21 mouse cellular contexts compared by ENCODE assay signal in the genomic region with DNA sequence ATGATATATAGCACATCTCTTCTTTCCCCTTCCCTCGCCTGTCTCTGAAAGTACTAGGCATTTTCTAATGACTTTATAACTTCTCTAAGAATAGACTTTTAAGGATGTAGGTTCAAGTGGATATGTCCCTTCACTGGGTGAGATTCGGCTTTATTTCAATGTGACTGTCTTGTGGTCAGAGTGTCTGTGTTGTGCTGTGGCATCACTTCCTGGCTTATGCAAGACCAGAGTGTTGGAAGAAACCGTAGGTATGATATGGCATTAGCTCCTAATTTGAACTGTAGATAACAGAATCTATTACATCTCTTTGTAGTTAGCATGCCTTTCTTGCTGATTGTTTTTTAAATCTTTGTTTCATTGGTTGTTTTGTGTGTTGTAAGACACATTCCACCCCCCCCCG.
DNase-seq lines count a peak whose midpoint lies in the region; ATAC-seq and TF ChIP-seq lines count a peak whose summit lies in the region.
"Had no signal": no experiment of that assay in that cellular context is flagged by ENCODE, and none has a peak within 500 bp of the region (broad histone marks: within the 10 kb centered on the region; RNA-seq: fewer than 3 reads in every experiment).

No protein-coding gene starts in this region.

- no peak overlapping the region for H3K9ac ChIP-seq in liver, postnatal 0 days (replicated peaks)
- no peak overlapping the region for H3K9ac ChIP-seq in liver, embryonic 11.5 days (ENCODE audit: low read depth, low read length)
- peak overlapping the region; percentile 41; the same call in 1 of the 2 replicates for H3K9ac ChIP-seq in MEL (ENCODE audit: control insufficient read depth, low read depth, low read length, poor library complexity, severe bottlenecking)
- H3K9ac ChIP-seq: embryonic facial prominence, embryonic 13.5 days; forebrain, embryonic 12.5 days; hindbrain, embryonic 13.5 days had no signal

- no peaks in the 10 kb centered on the region for H3K36me3 ChIP-seq in liver, postnatal 0 days (replicated peaks; ENCODE audit: insufficient read depth, low read length)
- no peaks in the 10 kb centered on the region for H3K36me3 ChIP-seq in liver, embryonic 11.5 days (ENCODE audit: control insufficient read depth, insufficient read depth, low read length)
- peaks cover 0 to 16% of the 10 kb centered on the region in 2 experiments; a peak in 2 of 4 replicates for H3K36me3 ChIP-seq in MEL (ENCODE audit: control insufficient read depth in 1 of 2, insufficient read depth in 2 of 2, low read length in 2 of 2)
- H3K36me3 ChIP-seq: embryonic facial prominence, embryonic 13.5 days; forebrain, embryonic 12.5 days; heart, embryonic 10.5 days; hindbrain, embryonic 13.5 days had no signal

- no peak for TF ChIP-seq RAD21 in MEL (IDR thresholded peaks at IDR 0.05; ENCODE audit: low read depth, low read length)

- no peak overlapping the region for H3K4me2 ChIP-seq in liver, postnatal 0 days (ENCODE audit: low read depth, low read length)
- no peak overlapping the region for H3K4me2 ChIP-seq in liver, embryonic 11.5 days
- H3K4me2 ChIP-seq: embryonic facial prominence, embryonic 13.5 days; forebrain, embryonic 12.5 days; hindbrain, embryonic 13.5 days had no signal

- no peak for TF ChIP-seq POLR2A in MEL (IDR thresholded peaks at IDR 0.05; ENCODE audit: control insufficient read depth in 1 of 2, insufficient read depth in 1 of 2, low read depth in 1 of 2, low read length in 2 of 2, poor library complexity in 1 of 2)
- TF ChIP-seq POLR2A in cerebellum, adult 2 months (IDR thresholded peaks at IDR 0.05; ENCODE audit: borderline replicate concordance, insufficient read depth, low read length), result no peak

- H3K27ac ChIP-seq in liver, postnatal 0 days (ENCODE audit: low read depth), result no peak overlapping the region
- H3K27ac ChIP-seq in liver, embryonic 11.5 days (ENCODE audit: low read depth, low read length), result no peak overlapping the region
- peak overlapping the region; percentile 88 for H3K27ac ChIP-seq in MEL (ENCODE audit: control insufficient read depth, low read depth, low read length)
- no peak overlapping the region for H3K27ac ChIP-seq in cerebellum, adult 2 months (ENCODE audit: insufficient read depth, low read length)
- H3K27ac ChIP-seq: embryonic facial prominence, embryonic 13.5 days; forebrain, embryonic 12.5 days; heart, embryonic 10.5 days; hindbrain, embryonic 13.5 days; hindbrain, postnatal 0 days had no signal

- no peaks in the 10 kb centered on the region for H3K79me2 ChIP-seq in MEL (ENCODE audit: control insufficient read depth, insufficient read depth, low read length, poor library complexity)

- DNase-seq in liver, postnatal 0 days, result peak; percentile 27
- no peak for DNase-seq in liver, embryonic 11.5 days (ENCODE audit: low spot score)
- peak; percentile 48 for DNase-seq in MEL (ENCODE audit: low read depth, low spot score)
- no peak for DNase-seq in cerebellum, adult 8-10 months
- DNase-seq in cerebellum, adult 2 months, result no peak
- DNase-seq in left cerebral cortex, adult 8-10 months (ENCODE audit: low spot score in 2 of 2), result no peak
- DNase-seq: adrenal gland, adult 8-10 months; adrenal gland, postnatal 36 days; cerebellum, adult 18-20 months; cerebellum, postnatal 25 days; gastrocnemius, postnatal 10 days; heart, postnatal 10 days; heart, postnatal 4 days had no signal

- WGBS in liver, postnatal 0 days (ENCODE audit: insufficient replicate concordance), result 45% methylated on average over 4 of the region's 4 CpGs
- 65% methylated on average over 4 of the region's 4 CpGs for WGBS in liver, embryonic 11.5 days
- WGBS in cerebellum, adult 2 months, result 88% methylated on average over 4 of the region's 4 CpGs

- no peak overlapping the region for H3K4me3 ChIP-seq in liver, postnatal 0 days (ENCODE audit: low read depth, low read length)
- H3K4me3 ChIP-seq in liver, embryonic 11.5 days (ENCODE audit: low read depth, low read length), result no peak overlapping the region
- no peak overlapping the region for H3K4me3 ChIP-seq in MEL (ENCODE audit: control insufficient read depth in 1 of 2, insufficient read depth in 1 of 2, low read depth in 2 of 2, low read length in 2 of 2)
- H3K4me3 ChIP-seq in cerebellum, adult 2 months (replicated peaks; ENCODE audit: insufficient read depth, low read depth, low read length), result no peak overlapping the region
- H3K4me3 ChIP-seq: embryonic facial prominence, embryonic 13.5 days; forebrain, embryonic 12.5 days; heart, embryonic 10.5 days; hindbrain, embryonic 13.5 days had no signal

- no peak for ATAC-seq in liver, postnatal 0 days
- no peak for ATAC-seq in liver, embryonic 11.5 days (replicated peaks; ENCODE audit: low FRiP score)
- peak; percentile 93 for ATAC-seq in common myeloid progenitor, adult 5-6 weeks (replicated peaks; ENCODE audit: low read depth, poor library complexity, severe bottlenecking)
- peak; percentile 94 for ATAC-seq in megakaryocyte progenitor cell, adult 5-6 weeks (replicated peaks; ENCODE audit: poor library complexity)
- ATAC-seq: forebrain, embryonic 16.5 days; hindbrain, postnatal 0 days had no signal

- no peaks in the 10 kb centered on the region; the same call in 1 of the 2 replicates for H3K4me1 ChIP-seq in liver, postnatal 0 days (ENCODE audit: insufficient read depth)
- no peaks in the 10 kb centered on the region for H3K4me1 ChIP-seq in liver, embryonic 11.5 days (replicated peaks; ENCODE audit: control insufficient read depth, insufficient read depth, low read length)
- H3K4me1 ChIP-seq in MEL (ENCODE audit: control insufficient read depth in 1 of 2, insufficient read depth in 2 of 2, low read length in 2 of 2), result peaks cover 16 to 18% of the 10 kb centered on the region in 2 experiments
- H3K4me1 ChIP-seq in cerebellum, adult 2 months (ENCODE audit: control insufficient read depth, insufficient read depth, low read length), result no peaks in the 10 kb centered on the region

- no peak for TF ChIP-seq EP300 in liver, postnatal 0 days (IDR thresholded peaks at IDR 0.05; ENCODE audit: low read depth)
- TF ChIP-seq EP300 in MEL (IDR thresholded peaks at IDR 0.05; ENCODE audit: low read depth in 1 of 2, low read length in 2 of 2), result peak in 1 of 2 experiments; percentile 72; a peak in 1 of 4 replicates

- H3K27me3 ChIP-seq in liver, postnatal 0 days (ENCODE audit: insufficient read depth, low read length), result no peaks in the 10 kb centered on the region
- H3K27me3 ChIP-seq in liver, embryonic 11.5 days (replicated peaks; ENCODE audit: control insufficient read depth, insufficient read depth, low read length), result no peaks in the 10 kb centered on the region
- no peaks in the 10 kb centered on the region for H3K27me3 ChIP-seq in MEL (ENCODE audit: control insufficient read depth in 1 of 2, insufficient read depth in 2 of 2, low read length in 2 of 2)
- H3K27me3 ChIP-seq in cerebellum, adult 2 months (ENCODE audit: control insufficient read depth, insufficient read depth, low read length), result no peaks in the 10 kb centered on the region
- H3K27me3 ChIP-seq: embryonic facial prominence, embryonic 13.5 days had no signal

- H3K9me3 ChIP-seq in liver, postnatal 0 days (ENCODE audit: low read length), result 0 out of 2 replicates have a peak, but pooled peaks cover 3% of the 10 kb centered on the region
- H3K9me3 ChIP-seq in liver, embryonic 11.5 days (ENCODE audit: control insufficient read depth, low read length), result no peaks in the 10 kb centered on the region
- no peaks in the 10 kb centered on the region for H3K9me3 ChIP-seq in MEL (replicated peaks; ENCODE audit: insufficient read depth, low read length)
- H3K9me3 ChIP-seq: heart, embryonic 10.5 days had no signal

- TF ChIP-seq CTCF in liver, postnatal 0 days (IDR thresholded peaks at IDR 0.05; ENCODE audit: low read depth), result no peak
- no peak for TF ChIP-seq CTCF in MEL (IDR thresholded peaks at IDR 0.05 in 2 of 3, conservative IDR thresholded peaks at IDR 0.05 in 1 of 3; ENCODE audit: control insufficient read depth in 1 of 3, insufficient read depth in 1 of 3, low read depth in 2 of 3, low read length in 3 of 3, poor library complexity in 1 of 3, severe bottlenecking in 1 of 3)
- TF ChIP-seq CTCF in cerebellum, adult 2 months (IDR thresholded peaks at IDR 0.05; ENCODE audit: borderline replicate concordance, insufficient read depth, low read depth, low read length), result no peak

TF ChIP-seq in MEL, 35 proteins besides CTCF, POLR2A, EP300 and RAD21:
- TF ChIP-seq POLR2AphosphoS2 (IDR thresholded peaks at IDR 0.05; ENCODE audit: low read length) (no peak), TCF12 (IDR thresholded peaks at IDR 0.05; ENCODE audit: low read depth, low read length) (peak; percentile 27; the same call in 1 of the 2 replicates), ETS1 (IDR thresholded peaks at IDR 0.05; ENCODE audit: low read depth, low read length) (peak; percentile 64), GATA1 (IDR thresholded peaks at IDR 0.05; ENCODE audit: low read depth, low read length) (0 out of 2 replicates have a peak, but pooled peaks have one; percentile 22)
TF ChIP-seq in MEL: peak in this region for 3.

Comparison
In these comparisons a context has a peak if more than half of its experiments do, and no peak if none do; other contexts are left out.
1. DNase-seq: peak in liver, postnatal 0 days (single experiment) and MEL (single experiment); none in liver, embryonic 11.5 days (single experiment), cerebellum, adult 8-10 months (single experiment), cerebellum, adult 2 months (0 of 2) and left cerebral cortex, adult 8-10 months (0 of 2).
2. ATAC-seq: peak in common myeloid progenitor, adult 5-6 weeks (single experiment) and megakaryocyte progenitor cell, adult 5-6 weeks (single experiment); none in liver, postnatal 0 days (single experiment) and liver, embryonic 11.5 days (single experiment).